Mouse (Mus musculus): ENCODE results near the gene Cdca8. TPM values are rescaled to one million over a fixed set of nuclear protein-coding genes. Genes with fewer than 3 reads are reported as not detected.

Gene Cdca8
- total and polyA plus RNA-seq, 3 experiments: 58.8 to 188 (median 101) TPM

- in situ Hi-C loops (cut with MboI; ENCODE audit: low pct_ligation_motif_present, low pct_unique_long_range_greater_than_20kb, low sequenced_read_pairs): no loop called here
- Histone ChIP-seq H3K27ac (ENCODE audit: insufficient read depth, low read depth) (no peak overlapping the region), H3K4me1 (ENCODE audit: control insufficient read depth in 1 of 2, insufficient read depth in 2 of 2) (no peaks in the 10 kb centered on the region), H3K4me2 (ENCODE audit: insufficient read depth, low read depth, poor library complexity, severe bottlenecking) (no peak overlapping the region), H3K9ac (ENCODE audit: insufficient read depth, low read depth) (no peak overlapping the region), H3K4me3 (replicated peaks in 1 of 3; ENCODE audit: low read depth in 2 of 3, low read length in 2 of 3, poor library complexity in 1 of 3) (no peak overlapping the region), H3K27me3 (replicated peaks) (peaks cover 13% of the 10 kb centered on the region), H3K9me3 (replicated peaks; ENCODE audit: low read length) (peaks cover 2% of the 10 kb centered on the region), H3K79me2 (replicated peaks; ENCODE audit: control insufficient read depth, extremely low read depth, insufficient read depth, poor library complexity, severe bottlenecking) (no peaks in the 10 kb centered on the region), H3K36me3 (replicated peaks in 1 of 2; ENCODE audit: control insufficient read depth in 1 of 2, insufficient read depth in 1 of 2, low read length in 1 of 2) (no peaks in the 10 kb centered on the region)
- DNase-seq (ENCODE audit: extremely low read depth): no peak
- no peak for TF ChIP-seq ZNF384 (IDR thresholded peaks at IDR 0.05; ENCODE audit: low read depth, low read length)
- no peak for TF ChIP-seq ZC3H11A (IDR thresholded peaks at IDR 0.05; ENCODE audit: low read depth, low read length)
- TF ChIP-seq ZKSCAN1 (IDR thresholded peaks at IDR 0.05; ENCODE audit: borderline replicate concordance, low read depth, low read length): no peak
- TF ChIP-seq KAT2A (IDR thresholded peaks at IDR 0.05; ENCODE audit: insufficient replicate concordance, low read length): no peak
- TF ChIP-seq RAD21 (IDR thresholded peaks at IDR 0.05; ENCODE audit: low read depth, low read length): no peak
- TF ChIP-seq MAFK (IDR thresholded peaks at IDR 0.05; ENCODE audit: insufficient replicate concordance, low read length): no peak
- TF ChIP-seq POLR2AphosphoS2 (IDR thresholded peaks at IDR 0.05; ENCODE audit: low read depth, low read length): no peak
- TF ChIP-seq MAX (IDR thresholded peaks at IDR 0.05; ENCODE audit: low read length): no peak
- no peak for TF ChIP-seq TCF12 (IDR thresholded peaks at IDR 0.05; ENCODE audit: low read depth, low read length)
- TF ChIP-seq CHD2 (IDR thresholded peaks at IDR 0.05; ENCODE audit: low read length): no peak
- no peak for TF ChIP-seq EP300 (IDR thresholded peaks at IDR 0.05; ENCODE audit: low read length)
- TF ChIP-seq PAX5 (IDR thresholded peaks at IDR 0.05; ENCODE audit: low read length): no peak
- no peak for TF ChIP-seq HCFC1 (IDR thresholded peaks at IDR 0.05; ENCODE audit: low read depth, low read length)
- TF ChIP-seq POLR2A (IDR thresholded peaks at IDR 0.05; ENCODE audit: low read depth, low read length): no peak
- dilution Hi-C loops (cut with MboI; ENCODE audit: extremely low pct_ligation_motif_present, extremely low pct_unique_long_range_greater_than_20kb, low sequenced_read_pairs): loop anchor here (25.0 kb wide), 1 partner anchor 103 kb away; the partner anchor contains the start of genes Dnali1 and Snip1
Observed at GRCm38 (mm10) chr4:124959062-124959461, 20.0 kb upstream of the Cdca8 start.

- H3K27me3 ChIP-seq (replicated peaks): peaks cover 13% of the 10 kb centered on the region
- in situ Hi-C loops (cut with MboI; ENCODE audit: low pct_ligation_motif_present, low pct_unique_long_range_greater_than_20kb, low sequenced_read_pairs): no loop called here
- H3K27ac ChIP-seq (ENCODE audit: insufficient read depth, low read depth): no peak overlapping the region
Observed at GRCm38 (mm10) chr4:124957284-124957683, 18.2 kb upstream of the Cdca8 start.

More at GRCm38 (mm10) chr4:124957284-124957683, 18.2 kb upstream of the Cdca8 start:
- no peaks in the 10 kb centered on the region for H3K79me2 ChIP-seq (replicated peaks; ENCODE audit: control insufficient read depth, extremely low read depth, insufficient read depth, poor library complexity, severe bottlenecking)
- H3K9ac ChIP-seq (ENCODE audit: insufficient read depth, low read depth): no peak overlapping the region
- DNase-seq (ENCODE audit: extremely low read depth): no peak
- no peaks in the 10 kb centered on the region for H3K36me3 ChIP-seq (replicated peaks in 1 of 2; ENCODE audit: control insufficient read depth in 1 of 2, insufficient read depth in 1 of 2, low read length in 1 of 2)
- no peaks in the 10 kb centered on the region for H3K4me1 ChIP-seq (ENCODE audit: control insufficient read depth in 1 of 2, insufficient read depth in 2 of 2)
- TF ChIP-seq ZNF384 (IDR thresholded peaks at IDR 0.05; ENCODE audit: low read depth, low read length) (no peak), MAFK (IDR thresholded peaks at IDR 0.05; ENCODE audit: insufficient replicate concordance, low read length) (no peak), POLR2AphosphoS2 (IDR thresholded peaks at IDR 0.05; ENCODE audit: low read depth, low read length) (no peak), TCF12 (IDR thresholded peaks at IDR 0.05; ENCODE audit: low read depth, low read length) (no peak), UBTF (IDR thresholded peaks at IDR 0.05; ENCODE audit: low read depth, low read length) (no peak), POLR2A (IDR thresholded peaks at IDR 0.05; ENCODE audit: low read depth, low read length) (no peak), HCFC1 (IDR thresholded peaks at IDR 0.05; ENCODE audit: low read depth, low read length) (no peak)
- dilution Hi-C loops (cut with MboI; ENCODE audit: extremely low pct_ligation_motif_present, extremely low pct_unique_long_range_greater_than_20kb, low sequenced_read_pairs): loop anchor here (25.0 kb wide), 1 partner anchor 105 kb away; the partner anchor contains the start of genes Dnali1 and Snip1
- no peak overlapping the region for H3K4me3 ChIP-seq (replicated peaks in 1 of 3; ENCODE audit: low read depth in 2 of 3, low read length in 2 of 3, poor library complexity in 1 of 3)
- no peak overlapping the region for H3K4me2 ChIP-seq (ENCODE audit: insufficient read depth, low read depth, poor library complexity, severe bottlenecking)
- no peaks in the 10 kb centered on the region for H3K9me3 ChIP-seq (replicated peaks; ENCODE audit: low read length)

Data from CH12.LX (cell line).